Mouse (Mus musculus): ENCODE data around the gene Efcab10. TPM values are rescaled to one million over a fixed set of nuclear protein-coding genes. Genes with fewer than 3 reads are reported as not detected.

Efcab10 gene
- polyA plus RNA-seq, 1 experiment from 2014 or later, result 0.28 TPM

DNA sequence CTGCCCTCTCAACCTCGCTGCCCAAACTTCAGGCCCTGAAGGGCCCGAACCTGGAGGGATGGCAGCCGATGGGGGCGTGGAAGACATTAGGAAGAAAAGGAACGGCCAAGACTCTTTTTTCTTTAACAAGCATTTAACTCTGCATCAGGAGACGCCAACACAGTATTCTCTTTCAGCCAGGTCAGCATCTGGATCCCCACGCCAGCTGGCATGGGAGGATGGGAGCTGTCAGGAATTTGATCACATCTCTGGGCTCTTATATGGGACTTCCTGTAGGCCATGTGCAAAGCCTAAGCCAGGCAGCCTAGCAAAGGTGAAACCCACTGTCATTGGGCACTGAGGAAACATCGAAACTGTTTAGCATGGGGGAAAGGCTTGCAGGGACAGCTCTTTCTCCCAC lies 30.1 kb upstream of the Efcab10 start:
- no peaks in the 10 kb centered on the region for H3K9me3 ChIP-seq (ENCODE audit: control insufficient read depth, low read length)
- H3K36me3 ChIP-seq (ENCODE audit: control insufficient read depth, insufficient read depth, low read length), result peaks cover 10% of the 10 kb centered on the region
- no peak overlapping the region for H3K27ac ChIP-seq (ENCODE audit: low read depth)
- DNase-seq (ENCODE audit: low spot score) (no peak), ATAC-seq (replicated peaks; ENCODE audit: low FRiP score, low TSS enrichment, low read depth) (no peak)
- no peak overlapping the region for H3K4me2 ChIP-seq (ENCODE audit: low read length)
- H3K4me3 ChIP-seq (ENCODE audit: low read depth, low read length), result no peak overlapping the region
- WGBS, result 90% methylated on average over 8 of the region's 8 CpGs
- no peak overlapping the region for H3K9ac ChIP-seq (ENCODE audit: low read length)
- H3K27me3 ChIP-seq (replicated peaks; ENCODE audit: control insufficient read depth, insufficient read depth, low read length), result no peaks in the 10 kb centered on the region
- no peaks in the 10 kb centered on the region; the same call in 1 of the 2 replicates for H3K4me1 ChIP-seq (replicated peaks; ENCODE audit: control insufficient read depth, insufficient read depth, low read length)

GRCm38 (mm10) chr12:33365133-33365532 lies 29.5 kb upstream of the Efcab10 start:
- no peak overlapping the region for H3K27ac ChIP-seq (ENCODE audit: low read depth)
- H3K9me3 ChIP-seq (ENCODE audit: control insufficient read depth, low read length), result no peaks in the 10 kb centered on the region
- H3K27me3 ChIP-seq (replicated peaks; ENCODE audit: control insufficient read depth, insufficient read depth, low read length), result no peaks in the 10 kb centered on the region
- no peaks in the 10 kb centered on the region; the same call in 1 of the 2 replicates for H3K4me1 ChIP-seq (replicated peaks; ENCODE audit: control insufficient read depth, insufficient read depth, low read length)
- 0 out of 2 replicates have a peak, but pooled peaks cover 5% of the 10 kb centered on the region for H3K36me3 ChIP-seq (ENCODE audit: control insufficient read depth, insufficient read depth, low read length)
- H3K9ac ChIP-seq (ENCODE audit: low read length), result no peak overlapping the region
- ATAC-seq (replicated peaks; ENCODE audit: low FRiP score, low TSS enrichment, low read depth) (no peak), DNase-seq (ENCODE audit: low spot score) (no peak)
- WGBS, result 81% methylated on average over 8 of the region's 8 CpGs
- no peak overlapping the region for H3K4me2 ChIP-seq (ENCODE audit: low read length)
- no peak overlapping the region for H3K4me3 ChIP-seq (ENCODE audit: low read depth, low read length)

DNA sequence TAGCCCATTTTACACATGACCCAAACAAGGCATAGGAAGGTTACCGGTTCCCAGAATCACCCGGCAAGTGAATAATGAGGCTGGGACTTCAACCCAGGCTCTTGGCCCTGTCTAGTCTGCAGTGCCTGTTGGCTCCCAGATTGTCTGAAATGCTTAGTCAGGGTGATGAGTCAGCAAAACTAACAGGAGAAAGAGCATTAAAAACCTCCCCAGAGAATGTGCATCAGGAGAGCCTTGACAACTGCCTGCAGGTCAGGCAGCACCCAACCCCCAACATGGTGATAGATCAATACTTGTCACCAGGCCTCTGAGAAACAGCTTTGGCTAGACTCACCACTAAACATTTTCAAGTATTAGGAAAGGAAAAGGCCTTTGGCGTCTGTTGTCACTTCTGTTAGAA lies 25.1 kb upstream of the Efcab10 start:
- Histone ChIP-seq H3K36me3 (ENCODE audit: control insufficient read depth, insufficient read depth, low read length) (0 out of 2 replicates have a peak, but pooled peaks cover 5% of the 10 kb centered on the region), H3K27ac (ENCODE audit: low read depth) (no peak overlapping the region), H3K4me2 (ENCODE audit: low read length) (no peak overlapping the region), H3K9me3 (ENCODE audit: control insufficient read depth, low read length) (no peaks in the 10 kb centered on the region), H3K27me3 (replicated peaks; ENCODE audit: control insufficient read depth, insufficient read depth, low read length) (no peaks in the 10 kb centered on the region), H3K9ac (ENCODE audit: low read length) (no peak overlapping the region), H3K4me1 (replicated peaks; ENCODE audit: control insufficient read depth, insufficient read depth, low read length) (no peaks in the 10 kb centered on the region), H3K4me3 (ENCODE audit: low read depth, low read length) (no peak overlapping the region)
- WGBS, result 84% methylated on average over 3 of the region's 3 CpGs
- DNase-seq (ENCODE audit: low spot score), result no peak
- ATAC-seq (replicated peaks; ENCODE audit: low FRiP score, low TSS enrichment, low read depth), result no peak

DNA sequence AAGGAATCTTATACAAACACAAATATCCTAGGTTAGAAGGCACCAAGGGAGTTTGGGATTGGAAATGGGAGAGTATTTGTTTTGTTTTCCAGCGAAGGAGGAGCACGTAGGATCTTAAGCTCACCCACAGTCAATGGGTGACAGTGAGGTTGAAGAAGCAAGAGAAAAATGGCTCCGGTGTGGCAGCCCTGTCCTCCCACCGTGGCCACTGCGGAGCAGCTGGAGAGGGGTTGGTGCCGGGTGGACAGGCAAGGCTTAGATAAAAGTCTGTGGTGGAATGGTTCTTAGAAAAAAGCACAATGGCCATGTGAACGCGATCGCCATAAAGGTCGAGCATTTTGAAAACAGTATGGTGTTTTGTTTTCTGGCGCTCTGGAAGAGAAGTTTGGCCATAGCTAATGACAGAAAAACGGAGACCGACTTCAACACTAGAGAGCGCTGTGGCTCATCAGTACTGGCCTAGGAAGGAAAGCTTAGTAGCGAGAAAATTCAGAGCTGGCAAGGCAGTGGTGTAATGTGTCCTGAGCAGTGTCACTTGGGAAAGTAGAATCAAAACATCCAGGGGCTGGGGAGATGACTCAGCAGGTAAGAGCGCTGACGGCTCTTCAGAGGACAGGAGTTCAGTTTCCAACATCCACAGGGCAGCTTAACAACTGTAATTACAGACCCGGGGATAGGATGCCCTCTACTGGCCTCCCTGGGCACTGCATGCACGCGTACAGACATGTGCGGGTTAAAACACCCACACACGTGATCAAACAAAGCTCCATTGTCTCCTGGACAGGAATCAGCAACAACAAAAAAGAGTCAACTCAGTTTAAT lies 14.8 kb upstream of the Efcab10 start:
- H3K4me3 ChIP-seq (ENCODE audit: low read depth, low read length), result no peak overlapping the region; the same call in 1 of the 2 replicates
- no peaks in the 10 kb centered on the region for H3K36me3 ChIP-seq (ENCODE audit: control insufficient read depth, insufficient read depth, low read length)
- WGBS, result 19% methylated on average over 22 of the region's 22 CpGs
- ATAC-seq (replicated peaks; ENCODE audit: low FRiP score, low TSS enrichment, low read depth) (peak; percentile 78), DNase-seq (ENCODE audit: low spot score) (peak; percentile 93)
- 0 out of 2 replicates have a peak, but pooled peaks cover 3% of the 10 kb centered on the region for H3K4me1 ChIP-seq (replicated peaks; ENCODE audit: control insufficient read depth, insufficient read depth, low read length)
- no peak overlapping the region for H3K27ac ChIP-seq (ENCODE audit: low read depth)
- H3K9ac ChIP-seq (ENCODE audit: low read length), result no peak overlapping the region
- H3K27me3 ChIP-seq (replicated peaks; ENCODE audit: control insufficient read depth, insufficient read depth, low read length), result no peaks in the 10 kb centered on the region
- H3K9me3 ChIP-seq (ENCODE audit: control insufficient read depth, low read length), result no peaks in the 10 kb centered on the region
- peak overlapping the region; percentile 24 for H3K4me2 ChIP-seq (ENCODE audit: low read length)

DNA sequence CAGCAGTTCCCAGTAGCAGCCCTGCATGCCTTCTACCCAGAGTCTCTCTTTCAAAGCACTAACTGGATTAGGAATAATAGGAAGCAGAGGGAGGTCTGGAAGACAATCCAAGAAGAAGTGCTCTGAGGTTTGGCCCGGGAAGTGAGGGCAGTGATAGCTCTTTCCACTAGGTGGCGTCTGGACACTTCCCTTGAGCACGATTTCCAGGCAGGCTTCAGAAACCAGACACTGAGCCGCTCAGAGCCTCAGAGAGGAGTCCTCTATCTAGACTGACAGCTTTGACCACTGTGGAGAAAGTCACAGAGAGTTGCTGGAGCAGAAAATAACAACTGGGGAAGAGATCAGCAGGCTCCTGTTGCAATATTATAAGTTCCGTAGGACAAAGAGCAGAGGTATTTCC lies 5.8 kb upstream of the Efcab10 start:
- ATAC-seq (replicated peaks; ENCODE audit: low FRiP score, low TSS enrichment, low read depth) (no peak; the same call in 1 of the 2 replicates), DNase-seq (ENCODE audit: low spot score) (peak; percentile 83)
- Histone ChIP-seq H3K9me3 (ENCODE audit: control insufficient read depth, low read length) (no peaks in the 10 kb centered on the region), H3K4me2 (ENCODE audit: low read length) (no peak overlapping the region), H3K27me3 (replicated peaks; ENCODE audit: control insufficient read depth, insufficient read depth, low read length) (no peaks in the 10 kb centered on the region), H3K36me3 (ENCODE audit: control insufficient read depth, insufficient read depth, low read length) (no peaks in the 10 kb centered on the region), H3K27ac (ENCODE audit: low read depth) (no peak overlapping the region), H3K4me1 (replicated peaks; ENCODE audit: control insufficient read depth, insufficient read depth, low read length) (no peaks in the 10 kb centered on the region), H3K9ac (ENCODE audit: low read length) (no peak overlapping the region), H3K4me3 (ENCODE audit: low read depth, low read length) (no peak overlapping the region)
- WGBS, result 13% methylated on average over 5 of the region's 5 CpGs

GRCm38 (mm10) chr12:33390844-33391560 lies 3.7 kb upstream of the Efcab10 start:
- H3K4me3 ChIP-seq (ENCODE audit: low read depth, low read length), result no peak overlapping the region
- no peak for DNase-seq (ENCODE audit: low spot score)
- H3K36me3 ChIP-seq (ENCODE audit: control insufficient read depth, insufficient read depth, low read length), result no peaks in the 10 kb centered on the region
- H3K27me3 ChIP-seq (replicated peaks; ENCODE audit: control insufficient read depth, insufficient read depth, low read length), result no peaks in the 10 kb centered on the region
- H3K9ac ChIP-seq (ENCODE audit: low read length), result no peak overlapping the region
- no peak overlapping the region for H3K27ac ChIP-seq (ENCODE audit: low read depth)
- no peak for ATAC-seq (replicated peaks; ENCODE audit: low FRiP score, low TSS enrichment, low read depth)
- no peak overlapping the region for H3K4me2 ChIP-seq (ENCODE audit: low read length)
- no peaks in the 10 kb centered on the region for H3K9me3 ChIP-seq (ENCODE audit: control insufficient read depth, low read length)
- H3K4me1 ChIP-seq (replicated peaks; ENCODE audit: control insufficient read depth, insufficient read depth, low read length), result peaks cover 3% of the 10 kb centered on the region; the same call in 1 of the 2 replicates
- 73% methylated on average over 2 of the region's 2 CpGs for WGBS

GRCm38 (mm10) chr12:33403265-33403693 lies 8.6 kb downstream of the Efcab10 start:
- Histone ChIP-seq H3K9me3 (ENCODE audit: control insufficient read depth, low read length) (no peaks in the 10 kb centered on the region), H3K36me3 (ENCODE audit: control insufficient read depth, insufficient read depth, low read length) (no peaks in the 10 kb centered on the region), H3K4me2 (ENCODE audit: low read length) (no peak overlapping the region), H3K27ac (ENCODE audit: low read depth) (no peak overlapping the region), H3K27me3 (replicated peaks; ENCODE audit: control insufficient read depth, insufficient read depth, low read length) (no peaks in the 10 kb centered on the region), H3K4me1 (replicated peaks; ENCODE audit: control insufficient read depth, insufficient read depth, low read length) (no peaks in the 10 kb centered on the region), H3K9ac (ENCODE audit: low read length) (no peak overlapping the region), H3K4me3 (ENCODE audit: low read depth, low read length) (no peak overlapping the region)
- no peak for ATAC-seq (replicated peaks; ENCODE audit: low FRiP score, low TSS enrichment, low read depth)
- DNase-seq (ENCODE audit: low spot score), result no peak
- WGBS, result 22% methylated on average over 7 of the region's 7 CpGs

DNA sequence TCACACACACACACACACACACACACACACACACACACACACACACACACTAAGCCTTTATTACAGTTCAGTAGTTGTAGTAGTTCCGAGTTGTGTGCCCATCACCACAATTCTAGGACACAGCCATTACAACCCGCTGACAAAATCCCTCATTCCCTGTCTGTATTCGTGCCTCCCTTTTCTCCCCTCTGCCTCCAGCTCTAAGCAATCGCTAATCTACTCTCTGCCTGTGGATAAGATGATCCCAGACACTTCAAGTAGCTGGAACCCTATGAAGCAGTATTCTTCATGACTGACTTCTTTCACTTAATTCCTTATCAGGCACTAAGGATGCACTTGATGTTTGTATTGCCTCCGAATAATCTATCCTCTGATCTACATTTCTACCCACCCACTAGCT lies 10.3 kb downstream of the Efcab10 start:
- H3K27me3 ChIP-seq (replicated peaks; ENCODE audit: control insufficient read depth, insufficient read depth, low read length), result no peaks in the 10 kb centered on the region
- H3K9ac ChIP-seq (ENCODE audit: low read length), result no peak overlapping the region
- no peak overlapping the region for H3K4me2 ChIP-seq (ENCODE audit: low read length)
- H3K4me3 ChIP-seq (ENCODE audit: low read depth, low read length), result no peak overlapping the region
- no peaks in the 10 kb centered on the region for H3K9me3 ChIP-seq (ENCODE audit: control insufficient read depth, low read length)
- H3K27ac ChIP-seq (ENCODE audit: low read depth), result no peak overlapping the region
- H3K36me3 ChIP-seq (ENCODE audit: control insufficient read depth, insufficient read depth, low read length), result no peaks in the 10 kb centered on the region
- H3K4me1 ChIP-seq (replicated peaks; ENCODE audit: control insufficient read depth, insufficient read depth, low read length), result no peaks in the 10 kb centered on the region
- DNase-seq (ENCODE audit: low spot score), result no peak
- WGBS, result 69% methylated on average over 5 of the region's 5 CpGs
- ATAC-seq (replicated peaks; ENCODE audit: low FRiP score, low TSS enrichment, low read depth), result no peak

All from intestine, embryonic 14.5 days (tissue).